Mouse (Mus musculus): Measurements from ENCODE around the gene Glyctk.

DNA sequence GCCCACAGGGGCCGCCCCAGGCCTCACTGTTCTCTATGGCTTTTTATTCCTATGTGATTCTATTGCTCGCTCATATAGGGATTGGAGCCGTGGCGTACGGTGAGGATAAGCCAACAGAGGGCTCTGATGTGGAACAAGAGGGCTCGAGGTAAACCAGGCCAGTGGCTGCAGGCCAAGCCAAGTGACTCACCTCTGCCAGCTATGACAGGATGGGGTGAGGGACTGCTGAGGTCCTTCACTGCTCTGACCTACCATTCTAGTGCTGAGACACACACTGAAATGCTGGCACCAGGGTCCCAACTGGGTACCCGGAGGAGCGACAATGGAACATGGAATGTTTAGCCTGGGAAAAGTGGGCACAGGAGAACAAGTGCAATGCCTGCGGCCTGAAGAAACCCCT lies 3.8 kb downstream of the Glyctk start:
- TF ChIP-seq CTCF (IDR thresholded peaks at IDR 0.05; ENCODE audit: low read depth, low read length): no peak
- no peak for TF ChIP-seq GATA1 (IDR thresholded peaks at IDR 0.05; ENCODE audit: borderline replicate concordance, low read length)
- no peak for TF ChIP-seq POLR2AphosphoS5 (IDR thresholded peaks at IDR 0.05; ENCODE audit: insufficient replicate concordance, low read depth, low read length)
- TF ChIP-seq TAL1 (conservative IDR thresholded peaks at IDR 0.05; ENCODE audit: low read depth, low read length): no peak
